Mouse (Mus musculus) bone marrow, adult 2 months (tissue): ENCODE results near the gene Rgs2.

Experiments used
- CTCF ChIP-seq: fragments of 200-500 bp; IDR thresholded peaks from 2 replicates; pipeline ENCODE4 v1.5.1; 2011; ENCODE audit warnings: low read length, control low read depth; ENCODE audit not compliant: control insufficient read depth, insufficient read depth
- POLR2A ChIP-seq: fragments of 200-500 bp; IDR thresholded peaks from 2 replicates; pipeline ENCODE4 v1.6.1; 2011; ENCODE audit warnings: low read depth, mild to moderate bottlenecking, control low read depth, low read length, borderline replicate concordance; ENCODE audit not compliant: control insufficient read depth

- TF ChIP-seq POLR2A = no peak
- no peak for TF ChIP-seq CTCF
These were observed 14.2 kb downstream of the Rgs2 start for GRCm38 (mm10) chr1:143989773-143990172.
